Mouse (Mus musculus): ENCODE data around the gene Rgs17.

Rgs17 gene

GRCm38 (mm10) chr10:5823740-5824491 is 98.3 kb downstream of the Rgs17 start, which contains the start of gene Mtrf1l:
Gene Mtrf1l, minus strand, starts transcription at chr10:5823910.
- DNase-seq (ENCODE audit: low spot score), result peak; percentile 98

GRCm38 (mm10) chr10:5823291-5823739 is 98.9 kb downstream of the Rgs17 start:
- DNase-seq (ENCODE audit: low spot score), result no peak

DNA sequence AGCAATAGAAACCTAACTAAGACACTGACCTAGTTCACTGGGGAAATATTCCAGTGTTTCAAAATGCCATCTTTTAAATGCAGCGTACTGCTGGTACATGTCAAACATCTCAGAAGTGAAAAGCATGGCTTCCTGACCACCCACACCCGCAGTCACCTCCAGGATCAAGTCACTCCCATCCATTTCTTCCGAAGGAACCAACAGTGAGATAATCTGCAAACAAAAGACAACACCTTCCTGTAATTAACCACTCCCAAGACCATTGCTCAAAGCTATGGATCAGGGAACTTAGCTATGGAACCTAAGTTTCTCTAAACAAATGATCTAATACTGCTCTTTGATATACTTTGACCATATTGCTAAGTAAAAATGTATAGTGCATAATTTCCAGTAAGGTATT is 103.4 kb downstream of the Rgs17 start:
- DNase-seq (ENCODE audit: low spot score), result no peak

DNA sequence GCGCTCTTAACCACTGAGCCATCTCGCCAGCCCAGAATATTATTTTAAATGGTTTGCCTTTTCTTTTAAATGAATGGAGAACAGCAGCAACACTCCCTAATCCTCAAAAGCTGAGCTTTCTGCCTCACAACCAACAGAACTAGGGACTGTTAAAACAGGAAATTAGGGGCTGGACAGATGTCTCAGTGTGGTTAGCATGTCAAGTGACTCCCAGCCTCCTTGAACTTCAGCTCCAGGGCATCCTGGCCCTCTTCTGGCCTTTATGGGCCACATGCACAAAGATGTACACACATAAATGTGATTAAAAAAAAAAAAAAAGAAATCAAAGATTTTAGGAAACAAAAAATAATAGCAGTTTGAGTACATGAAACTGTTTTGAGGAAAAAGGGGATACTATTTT is 106.2 kb downstream of the Rgs17 start:
- no peak for DNase-seq (ENCODE audit: low spot score)

DNA sequence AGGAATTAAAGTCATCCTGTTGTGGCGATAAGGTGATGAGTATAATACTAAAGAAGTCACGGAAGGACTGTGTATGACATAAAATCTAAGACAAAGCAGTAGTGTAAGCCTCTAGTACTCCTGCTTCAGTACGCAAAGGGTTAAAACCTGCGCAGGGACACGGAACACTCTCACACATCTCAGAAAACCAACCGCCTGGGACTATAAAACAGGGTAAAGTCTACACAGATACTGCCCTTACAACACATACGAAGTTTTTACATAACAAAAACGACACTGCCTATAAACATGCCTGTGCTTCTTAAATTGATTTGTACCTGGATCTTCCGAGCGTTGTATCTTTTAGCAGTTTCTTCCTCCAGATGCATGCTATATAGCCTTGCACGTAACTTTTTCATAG is 108.5 kb downstream of the Rgs17 start:
- no peak for DNase-seq (ENCODE audit: low spot score)

DNA sequence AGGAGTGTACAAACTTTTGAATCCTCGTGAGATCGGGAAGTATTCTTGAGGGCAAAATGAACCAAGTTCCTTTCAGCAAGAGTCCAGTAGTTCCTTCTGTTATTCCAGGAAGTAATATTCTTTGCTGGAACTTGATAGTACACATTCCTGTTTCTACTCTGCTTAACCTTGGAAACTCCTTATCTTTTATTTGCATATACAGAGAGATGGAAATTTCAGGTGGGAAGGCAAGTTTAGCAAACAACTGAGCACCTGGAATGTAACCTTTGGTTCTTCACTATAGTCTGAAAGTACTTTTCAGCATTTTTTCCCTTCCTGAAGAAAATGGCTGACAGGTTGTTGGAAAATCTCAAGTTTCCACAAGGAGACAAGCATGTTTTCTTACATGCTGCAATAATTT is 114.5 kb downstream of the Rgs17 start:
- no peak for DNase-seq (ENCODE audit: low spot score)

DNA sequence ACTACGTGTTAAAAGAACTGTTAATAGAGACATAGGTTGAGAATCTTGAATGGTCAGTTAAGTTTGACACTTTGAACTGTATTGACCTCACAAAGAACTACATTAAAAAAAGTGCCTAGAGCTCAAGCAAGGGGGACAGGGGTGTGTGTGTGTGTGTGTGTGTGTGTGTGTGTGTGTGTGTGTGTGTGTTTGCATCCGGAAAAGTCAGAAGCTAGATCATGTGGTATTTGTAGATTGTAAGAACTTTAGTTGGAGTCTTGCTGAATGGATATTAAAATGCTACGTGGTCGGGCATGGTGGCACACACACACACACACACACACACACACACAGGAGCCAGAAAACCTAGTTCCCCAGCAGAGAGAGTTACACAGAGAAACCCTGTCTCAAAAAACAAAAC is 115.2 kb downstream of the Rgs17 start:
- no peak for DNase-seq (ENCODE audit: low spot score)

DNA sequence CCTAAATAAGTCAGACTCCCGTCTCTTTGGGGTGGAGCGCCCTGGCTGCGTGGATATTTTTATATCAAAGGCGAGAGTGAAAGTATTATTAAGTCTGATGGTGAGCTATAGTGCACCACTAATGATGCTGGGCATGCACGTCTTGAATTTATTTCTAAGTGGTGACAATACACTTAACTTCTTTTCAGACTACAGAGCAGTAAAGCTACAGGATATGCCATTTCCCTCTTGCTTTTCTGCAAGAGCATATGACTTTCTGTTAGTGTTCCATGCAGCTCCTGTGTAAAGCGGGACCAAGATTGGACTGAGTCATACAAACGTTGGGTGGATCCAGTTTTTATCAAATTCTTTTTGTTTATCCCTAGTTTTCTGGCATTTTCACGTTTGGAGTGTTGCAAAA is 115.8 kb downstream of the Rgs17 start:
- no peak for DNase-seq (ENCODE audit: low spot score)

DNA sequence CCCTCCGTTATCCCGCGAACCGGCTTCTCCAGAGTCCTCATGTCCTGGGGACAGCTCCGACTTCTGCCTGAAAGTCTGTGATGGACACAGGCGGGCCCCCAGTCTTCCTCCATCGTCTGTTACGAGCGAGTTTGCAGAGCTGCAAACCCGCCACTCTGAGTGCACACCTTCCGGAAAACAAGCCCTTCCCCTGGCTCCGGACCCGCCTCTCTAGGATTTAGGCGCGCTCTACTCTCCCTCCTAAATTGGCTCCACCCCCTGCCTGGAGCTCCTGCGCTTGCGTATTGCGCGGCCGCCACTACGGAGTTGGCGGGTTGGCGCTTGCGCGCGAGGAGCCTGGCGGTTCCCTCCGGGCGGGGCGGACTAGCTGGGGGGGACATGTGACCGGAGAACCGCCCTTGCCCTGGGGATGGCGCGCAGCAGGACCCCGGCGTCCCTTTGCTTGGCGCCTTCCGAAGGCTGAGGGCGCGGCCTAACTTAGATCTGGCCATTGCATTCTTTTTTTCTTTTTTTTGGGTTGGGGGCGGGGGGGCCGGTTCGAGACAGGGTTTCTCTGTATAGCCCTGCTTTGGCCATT is 116.4 kb downstream of the Rgs17 start:
- peak; percentile 98 for DNase-seq (ENCODE audit: low spot score)

DNA sequence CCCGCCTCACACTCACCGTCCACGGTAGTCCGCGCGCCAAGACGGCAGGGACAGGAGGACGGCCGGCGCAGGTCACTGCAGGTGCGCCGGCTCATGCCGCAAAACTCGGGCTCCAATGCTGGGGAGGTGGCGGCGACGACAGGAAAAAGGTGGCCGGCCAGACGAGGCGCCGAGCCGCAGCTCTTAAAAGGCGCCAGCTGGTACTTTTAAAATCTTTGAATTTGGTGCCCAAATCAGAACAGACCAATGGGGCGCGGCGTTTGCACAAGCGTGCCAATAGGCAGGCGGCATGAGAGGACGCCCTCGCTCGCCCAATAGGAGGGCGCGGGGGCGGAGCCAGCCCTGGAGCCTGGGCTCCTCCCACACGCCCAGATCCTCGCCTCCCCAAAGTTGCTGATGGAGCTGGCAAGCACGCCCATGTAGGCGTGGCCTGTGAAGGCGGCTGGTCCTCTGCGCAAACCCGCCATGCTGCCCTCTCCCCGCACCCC is 116.9 kb downstream of the Rgs17 start, which contains the start of gene Fbxo5:
Gene Fbxo5 (minus strand): TSS at position 358 of the 488 bp plus-strand sequence.
- DNase-seq (ENCODE audit: low spot score), result peak; percentile 98

DNA sequence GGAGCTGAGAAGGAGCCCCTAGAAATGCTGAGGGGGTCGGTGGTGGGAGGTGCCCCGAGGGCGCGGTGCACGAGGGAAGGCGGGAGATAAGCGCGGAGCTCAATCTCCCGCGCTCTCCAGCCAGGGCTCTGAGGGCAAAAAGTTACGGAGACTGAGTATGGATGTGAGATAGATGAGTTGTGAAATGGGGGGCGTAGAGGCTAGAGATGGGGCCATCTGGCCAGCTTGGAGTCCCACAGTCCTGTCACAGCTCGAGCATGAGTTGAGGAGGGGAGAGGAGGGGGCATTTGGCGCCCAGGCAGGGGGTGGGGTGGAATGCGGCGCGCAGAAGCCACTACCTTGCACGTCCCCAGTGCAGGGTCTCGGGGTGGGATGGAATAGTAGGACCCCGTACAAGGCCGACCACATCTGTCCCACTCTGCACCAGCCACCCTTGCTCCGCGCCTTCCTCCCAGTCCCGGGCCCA is 117.5 kb downstream of the Rgs17 start:
- peak; percentile 62 for DNase-seq (ENCODE audit: low spot score)

GRCm38 (mm10) chr10:5803739-5804138 is 118.5 kb downstream of the Rgs17 start:
- no peak for DNase-seq (ENCODE audit: low spot score)

DNA sequence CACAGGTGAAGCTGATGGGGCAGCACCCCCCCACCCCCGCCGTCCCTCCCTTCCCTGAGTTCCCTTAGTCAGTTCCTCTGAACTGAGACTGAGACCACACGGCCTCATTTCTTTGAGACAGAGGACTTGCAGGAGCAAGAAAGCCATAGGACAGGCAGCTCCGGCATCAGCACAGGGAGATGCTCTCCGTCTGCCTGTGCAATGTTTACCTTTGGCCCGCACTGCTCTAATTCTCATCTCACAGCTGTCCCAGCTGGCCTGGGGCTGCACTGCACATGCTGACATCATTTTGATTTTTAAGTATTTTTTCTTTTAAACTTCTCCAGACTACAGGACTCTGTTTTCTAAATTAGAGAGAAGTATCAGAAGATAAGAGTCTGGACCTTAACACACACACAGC is 119.3 kb downstream of the Rgs17 start:
- DNase-seq (ENCODE audit: low spot score), result peak; percentile 24

DNA sequence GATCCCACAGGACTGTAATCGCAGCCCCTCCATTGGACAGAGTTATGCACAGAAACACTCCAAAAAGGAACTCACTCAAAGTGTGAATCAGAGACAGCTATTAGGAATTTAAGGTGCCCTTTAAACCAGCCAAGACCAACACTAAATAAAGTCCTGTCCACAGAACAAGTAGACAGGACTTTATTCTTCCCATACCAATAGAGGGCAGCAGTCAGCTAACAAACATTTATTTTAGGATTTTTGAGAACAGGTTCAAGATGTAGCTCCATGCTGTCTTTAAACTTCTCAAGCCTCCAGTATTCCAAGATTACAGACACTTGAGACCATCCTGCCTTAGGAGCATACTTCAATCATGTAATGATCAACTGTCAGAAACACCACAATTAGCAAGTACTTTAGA is 121.7 kb downstream of the Rgs17 start:
- DNase-seq (ENCODE audit: low spot score), result no peak

- DNase-seq (ENCODE audit: low spot score), result no peak
Measured at GRCm38 (mm10) chr10:5798069-5798468, 124.1 kb downstream of the Rgs17 start.

DNA sequence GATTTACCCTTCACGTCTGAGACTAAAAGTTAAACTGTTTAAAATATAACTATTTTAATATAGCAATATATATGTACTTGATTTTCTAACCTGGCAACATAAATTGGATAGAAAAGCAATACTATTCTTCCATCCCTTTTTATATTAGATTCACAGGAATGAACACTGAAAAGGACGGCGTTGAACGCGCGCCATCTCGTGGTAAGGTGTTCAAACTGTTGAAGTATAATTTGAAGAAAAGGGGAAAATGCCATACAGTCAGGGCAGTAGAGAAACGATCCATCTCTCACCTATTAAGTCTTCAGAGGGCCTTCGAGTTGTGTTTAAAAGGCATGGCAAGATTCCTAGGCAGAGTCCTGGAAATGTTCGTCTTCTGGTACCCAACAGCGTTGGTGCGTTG is 131.5 kb downstream of the Rgs17 start:
- DNase-seq (ENCODE audit: low spot score), result no peak

GRCm38 (mm10) chr10:5786923-5787322 is 135.3 kb downstream of the Rgs17 start:
- no peak for DNase-seq (ENCODE audit: low spot score)

Measured in yolk sac, embryonic 10.5 days (tissue).